Mouse (Mus musculus) embryonic facial prominence, embryonic 14.5 days (tissue): ENCODE results near the gene Zfp462. TPM values are rescaled to one million over a fixed set of nuclear protein-coding genes. Genes with fewer than 3 reads are reported as not detected.
A peak's percentile ranks its signal among the peaks of the same experiment; 100 is the strongest.

ENCODE experiments used
- ATAC-seq: fragments of 200-750 bp; cut with Nextera tagmentation; 2 replicates; pipeline ENCODE4 v1.8.0; 2017; ENCODE audit warnings: low read depth, moderate number of reproducible peaks, moderate TSS enrichment
- DNase-seq: peaks from one replicate; pipeline ENCODE4 v3.0.0-alpha.2; 2015; ENCODE audit warnings: low spot score
- H3K27ac ChIP-seq: fragments of 300-500 bp; sonication (generic); replicated peaks from 2 replicates; pipeline ENCODE4 v1.5.1; 2014; ENCODE audit warnings: low read depth, mild to moderate bottlenecking, low read length, moderate library complexity
- H3K27me3 ChIP-seq: fragments of 300-500 bp; sonication (generic); replicated peaks from 2 replicates; pipeline ENCODE4 v1.6.1; 2014; ENCODE audit warnings: low read length; ENCODE audit not compliant: control insufficient read depth, insufficient read depth
- H3K36me3 ChIP-seq: fragments of 300-500 bp; sonication (generic); 2 replicates; pipeline ENCODE4 v1.6.1; 2014; ENCODE audit warnings: low read length, mixed read lengths; ENCODE audit not compliant: control insufficient read depth, insufficient read depth
- H3K4me1 ChIP-seq: fragments of 300-500 bp; sonication (generic); 2 replicates; pipeline ENCODE4 v1.6.1; 2014; ENCODE audit warnings: antibody characterized with exemption, low read length; ENCODE audit not compliant: control insufficient read depth, insufficient read depth
- H3K4me2 ChIP-seq: fragments of 300-500 bp; sonication (generic); 2 replicates; pipeline ENCODE4 v1.6.1; 2014; ENCODE audit warnings: low read depth, mild to moderate bottlenecking, low read length, moderate library complexity, mixed read lengths
- H3K4me3 ChIP-seq: fragments of 300-500 bp; sonication (generic); 2 replicates; pipeline ENCODE4 v1.5.1; 2014; ENCODE audit warnings: low read depth, mild to moderate bottlenecking, low read length
- H3K9ac ChIP-seq: fragments of 300-500 bp; sonication (generic); 2 replicates; pipeline ENCODE4 v1.6.1; 2014; ENCODE audit warnings: low read depth, mild to moderate bottlenecking, low read length, moderate library complexity, mixed read lengths
- H3K9me3 ChIP-seq: fragments of 300-500 bp; sonication (generic); 2 replicates; pipeline ENCODE4 v1.6.1; 2016; ENCODE audit warnings: low read length; ENCODE audit not compliant: control insufficient read depth
- WGBS: fragments of 180-500 bp; shearing (Covaris S2); extraction: QIAGEN DNeasy Blood & Tissue Kit; methylation state at CpG from one replicate; pipeline ENCODE4 v1.1.7; 2014; 5-methylcytosine and 5-hydroxymethylcytosine counted together
- polyA plus RNA-seq: library from polyadenylated mRNA; unstranded; fragments of >200 nt; fragmentation: Nextera tagmentation; extraction: Ambion mirVana; gene quantifications from 2 replicates; pipeline ENCODE4 v1.2.1, GENCODE M21; 2014

The Zfp462 gene
- polyA plus RNA-seq, 1 experiment from 2014 or later: 3.0 TPM

DNA sequence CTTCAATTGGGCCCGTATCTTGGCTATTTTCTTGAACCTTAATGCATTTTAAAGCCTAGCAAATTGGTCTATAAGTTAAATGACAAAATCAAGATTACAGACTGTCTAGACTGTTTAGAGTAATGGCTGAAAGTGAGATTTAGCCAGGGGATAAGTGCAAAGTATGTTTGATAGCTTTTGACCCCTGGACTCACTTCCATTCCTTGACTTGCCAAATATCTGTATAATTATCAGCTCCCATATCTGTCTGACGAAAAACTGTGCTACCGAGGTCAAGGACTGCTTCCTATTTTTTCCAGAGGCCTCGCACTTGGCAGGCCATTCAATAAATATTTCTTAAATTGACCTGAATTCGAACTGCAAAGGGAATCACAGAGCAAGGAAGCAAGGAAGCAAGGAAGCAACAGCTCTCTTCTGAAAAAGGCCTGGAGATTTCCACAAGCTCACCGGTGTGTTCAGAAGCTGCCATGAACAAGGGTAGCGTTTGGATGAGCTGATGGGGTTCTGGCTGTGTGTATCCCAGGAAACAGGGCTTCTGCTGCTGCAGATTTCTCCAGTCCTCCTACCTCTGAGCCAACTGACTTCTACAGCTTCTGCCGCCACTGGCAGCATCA, 87.6 kb downstream of the Zfp462 start:
- Histone ChIP-seq H3K36me3 (peaks cover 13% of the 10 kb centered on the region), H3K4me2 (no peak overlapping the region), H3K9ac (no peak overlapping the region), H3K27me3 (no peaks in the 10 kb centered on the region), H3K4me3 (no peak overlapping the region), H3K4me1 (peaks cover 3% of the 10 kb centered on the region; the same call in 1 of the 2 replicates), H3K27ac (no peak overlapping the region), H3K9me3 (no peaks in the 10 kb centered on the region)
- WGBS: 78% methylated on average over 8 of the region's 8 CpGs
- no peak for DNase-seq
- no peak for ATAC-seq

DNA sequence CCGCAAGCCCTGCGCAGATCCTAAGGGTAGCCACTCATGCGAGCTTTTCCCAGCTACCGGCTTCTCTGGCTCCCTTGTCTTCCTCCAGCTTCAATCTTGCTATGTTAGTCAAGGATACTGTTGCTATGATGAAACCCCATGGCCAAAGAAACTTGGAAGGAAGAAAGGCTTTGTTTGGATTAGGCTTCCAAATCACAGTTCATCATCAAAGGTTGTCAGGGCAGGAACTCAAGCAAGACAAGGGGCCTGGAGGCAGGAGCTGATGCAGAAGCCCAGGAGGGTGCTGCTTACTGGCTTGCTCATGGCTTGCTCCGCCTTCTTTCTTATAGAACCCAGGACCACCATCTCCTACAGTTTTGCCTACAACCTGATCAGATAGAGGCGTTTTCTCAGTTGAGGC, 88.6 kb downstream of the Zfp462 start:
- WGBS: 92% methylated on average over 6 of the region's 6 CpGs
- no peak for ATAC-seq
- peaks cover 15% of the 10 kb centered on the region for H3K36me3 ChIP-seq

DNA sequence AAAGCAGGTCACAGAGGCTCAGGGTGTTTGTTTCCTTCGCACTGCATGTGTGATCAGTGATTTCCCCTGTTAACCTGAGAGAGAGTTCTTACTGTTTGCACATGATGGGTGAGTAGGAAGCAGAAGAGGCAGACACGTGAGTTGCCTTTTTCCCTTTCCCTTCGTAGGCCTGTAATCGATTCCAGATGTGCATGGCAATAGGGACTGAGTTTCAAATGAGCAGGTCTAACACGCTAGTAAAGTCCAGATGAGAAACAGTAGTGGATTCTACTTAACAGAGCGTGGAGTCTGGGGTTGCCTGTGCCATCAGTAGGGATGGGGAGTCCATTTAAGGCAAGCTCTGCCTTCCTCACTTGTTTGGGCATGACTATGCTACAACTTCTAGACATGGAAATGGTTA, 93.3 kb downstream of the Zfp462 start:
- H3K4me2 ChIP-seq: no peak overlapping the region
- H3K4me1 ChIP-seq: peaks cover 9% of the 10 kb centered on the region; the same call in 1 of the 2 replicates
- peak; percentile 53; the same call in 1 of the 2 replicates for ATAC-seq
- WGBS: 39% methylated on average over 6 of the region's 6 CpGs
- no peak overlapping the region for H3K4me3 ChIP-seq
- H3K9me3 ChIP-seq: no peaks in the 10 kb centered on the region
- H3K36me3 ChIP-seq: peaks cover 14% of the 10 kb centered on the region
- H3K27ac ChIP-seq: no peak overlapping the region
- DNase-seq: peak; percentile 78
- H3K27me3 ChIP-seq: no peaks in the 10 kb centered on the region
- H3K9ac ChIP-seq: no peak overlapping the region

More for the DNA sequence above, 88.6 kb downstream of the Zfp462 start:
- Histone ChIP-seq H3K27ac (no peak overlapping the region), H3K4me2 (no peak overlapping the region), H3K9ac (no peak overlapping the region), H3K9me3 (no peaks in the 10 kb centered on the region), H3K27me3 (no peaks in the 10 kb centered on the region), H3K4me3 (no peak overlapping the region), H3K4me1 (peaks cover 3% of the 10 kb centered on the region; the same call in 1 of the 2 replicates)
- no peak for DNase-seq

DNA sequence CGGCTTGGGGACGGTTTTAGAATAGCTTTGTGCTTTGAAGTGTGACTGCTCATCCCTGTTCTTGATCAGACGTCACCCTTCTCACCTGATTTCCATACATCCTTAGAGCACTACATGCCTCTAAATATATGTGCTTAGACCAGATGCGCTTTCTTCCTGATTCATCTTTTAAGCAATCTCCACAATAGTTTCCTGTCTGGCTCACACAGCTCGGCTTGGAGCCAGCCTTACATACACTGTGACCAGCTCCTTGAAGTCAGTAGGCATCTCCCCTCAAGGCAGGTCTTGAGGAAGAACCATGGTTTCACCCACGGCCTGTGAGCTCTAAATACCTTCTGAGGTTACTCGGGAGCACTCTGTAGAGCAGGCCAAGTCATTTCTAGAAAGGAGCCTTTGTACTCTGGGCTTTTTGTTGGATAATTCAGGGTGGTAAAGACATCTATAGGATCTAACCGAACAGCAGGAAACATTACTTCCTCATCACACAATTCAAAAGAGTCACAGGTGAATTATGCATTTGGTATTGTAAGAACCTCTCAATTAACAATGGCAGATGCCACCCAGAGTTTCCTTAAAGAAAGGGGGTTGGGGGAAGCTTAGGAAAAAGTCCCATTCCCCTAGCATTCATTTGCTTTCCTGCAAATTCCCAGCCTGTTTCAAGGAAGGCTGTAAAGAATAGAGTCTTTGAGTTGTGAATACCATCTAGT, 95.6 kb downstream of the Zfp462 start:
- Histone ChIP-seq H3K4me1 (peaks cover 9% of the 10 kb centered on the region; the same call in 1 of the 2 replicates), H3K9me3 (no peaks in the 10 kb centered on the region), H3K27ac (no peak overlapping the region), H3K36me3 (peaks cover 24% of the 10 kb centered on the region), H3K4me3 (no peak overlapping the region), H3K4me2 (no peak overlapping the region), H3K9ac (no peak overlapping the region), H3K27me3 (no peaks in the 10 kb centered on the region)
- DNase-seq (no peak), ATAC-seq (no peak)
- WGBS: 67% methylated on average over 8 of the region's 8 CpGs

DNA sequence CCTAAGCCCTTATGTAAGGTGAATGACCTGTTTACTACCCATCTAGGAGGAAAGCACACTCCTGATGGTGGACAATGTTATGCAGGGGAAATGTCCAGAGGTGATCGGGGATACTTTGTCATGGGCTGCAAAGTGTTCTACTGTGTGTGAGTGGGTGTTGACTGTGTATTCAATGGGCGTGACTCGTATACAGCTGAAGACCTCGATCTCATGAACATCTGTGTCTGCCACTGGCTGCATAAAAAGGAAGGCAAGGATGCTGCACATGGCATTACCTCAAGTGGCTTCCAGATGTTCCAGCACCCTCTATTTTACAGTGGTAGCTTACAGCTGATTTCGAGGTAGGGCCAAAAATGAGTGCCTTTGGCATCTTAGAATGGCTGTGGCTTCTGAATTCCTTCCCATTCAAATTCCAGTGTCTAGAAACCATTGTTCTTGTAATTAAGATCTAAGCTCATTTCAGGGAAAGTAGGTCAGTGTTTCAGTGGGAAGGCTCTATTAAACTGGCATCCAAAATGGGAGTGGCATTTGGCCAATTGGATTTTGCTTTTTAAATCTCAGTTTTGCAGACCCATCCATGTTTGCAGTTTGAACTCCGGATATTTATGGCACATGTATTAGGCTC, 96.4 kb downstream of the Zfp462 start:
- peaks cover 24% of the 10 kb centered on the region for H3K36me3 ChIP-seq
- 70% methylated on average over 6 of the region's 6 CpGs for WGBS
- H3K4me2 ChIP-seq: no peak overlapping the region
- no peaks in the 10 kb centered on the region for H3K9me3 ChIP-seq
- no peak overlapping the region for H3K9ac ChIP-seq
- peaks cover 9% of the 10 kb centered on the region; the same call in 1 of the 2 replicates for H3K4me1 ChIP-seq
- no peak for ATAC-seq
- no peak overlapping the region for H3K27ac ChIP-seq
- H3K27me3 ChIP-seq: no peaks in the 10 kb centered on the region
- DNase-seq: no peak
- H3K4me3 ChIP-seq: no peak overlapping the region

DNA sequence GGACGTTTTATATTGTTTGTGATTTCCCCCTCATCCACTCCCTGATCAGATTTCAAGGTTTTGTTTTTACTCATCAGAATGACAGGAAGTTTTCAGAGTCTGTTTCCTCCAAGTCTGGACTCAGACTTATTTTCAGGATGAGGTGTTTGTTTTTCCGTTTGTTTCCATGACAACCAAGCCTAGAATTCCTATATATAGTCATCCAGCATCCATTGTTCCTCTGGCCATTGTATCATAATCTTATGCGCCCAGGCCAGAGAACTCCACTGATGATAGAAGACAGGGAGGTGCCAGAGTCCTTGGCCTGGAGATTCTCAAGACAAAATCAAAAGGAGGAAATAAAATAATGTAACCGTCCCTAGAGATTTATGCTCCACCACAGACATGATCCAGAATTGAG, 97.7 kb downstream of the Zfp462 start:
- ATAC-seq (peak; percentile 30; the same call in 1 of the 2 replicates), DNase-seq (peak; percentile 69)
- no peaks in the 10 kb centered on the region for H3K27me3 ChIP-seq
- H3K4me1 ChIP-seq: peaks cover 9% of the 10 kb centered on the region; the same call in 1 of the 2 replicates
- no peak overlapping the region for H3K4me3 ChIP-seq
- 64% methylated on average over 4 of the region's 4 CpGs for WGBS
- peak overlapping the region; percentile 3; the same call in 1 of the 2 replicates for H3K27ac ChIP-seq
- no peak overlapping the region for H3K9ac ChIP-seq
- H3K4me2 ChIP-seq: no peak overlapping the region
- no peaks in the 10 kb centered on the region for H3K9me3 ChIP-seq
- H3K36me3 ChIP-seq: peaks cover 17% of the 10 kb centered on the region; the same call in 1 of the 2 replicates

DNA sequence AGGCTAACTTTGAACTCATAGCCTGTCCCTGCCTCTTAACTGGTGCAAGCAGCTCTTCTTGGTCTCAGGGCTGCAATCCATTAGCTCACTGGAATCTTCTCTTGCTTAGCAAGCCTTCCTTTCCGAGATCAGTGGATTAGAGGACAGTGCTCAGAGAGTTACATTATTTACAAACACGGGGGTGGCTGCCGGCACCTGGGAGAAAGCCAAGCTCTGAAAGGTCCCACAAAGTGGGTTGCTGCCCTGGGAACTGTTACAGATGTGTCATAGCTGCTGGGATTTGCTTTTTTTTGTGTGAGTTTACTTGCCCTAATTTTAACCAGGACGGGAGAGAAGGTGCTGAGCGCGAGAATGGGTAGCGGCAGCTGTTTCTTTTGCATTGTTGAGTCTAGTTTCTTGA, 102.4 kb downstream of the Zfp462 start:
- DNase-seq (no peak), ATAC-seq (no peak)
- H3K4me2 ChIP-seq: no peak overlapping the region
- no peaks in the 10 kb centered on the region for H3K9me3 ChIP-seq
- no peak overlapping the region for H3K4me3 ChIP-seq
- H3K27me3 ChIP-seq: no peaks in the 10 kb centered on the region
- no peak overlapping the region for H3K27ac ChIP-seq
- H3K4me1 ChIP-seq: no peaks in the 10 kb centered on the region
- no peak overlapping the region for H3K9ac ChIP-seq
- 67% methylated on average over 7 of the region's 7 CpGs for WGBS
- peaks cover 43% of the 10 kb centered on the region for H3K36me3 ChIP-seq

DNA sequence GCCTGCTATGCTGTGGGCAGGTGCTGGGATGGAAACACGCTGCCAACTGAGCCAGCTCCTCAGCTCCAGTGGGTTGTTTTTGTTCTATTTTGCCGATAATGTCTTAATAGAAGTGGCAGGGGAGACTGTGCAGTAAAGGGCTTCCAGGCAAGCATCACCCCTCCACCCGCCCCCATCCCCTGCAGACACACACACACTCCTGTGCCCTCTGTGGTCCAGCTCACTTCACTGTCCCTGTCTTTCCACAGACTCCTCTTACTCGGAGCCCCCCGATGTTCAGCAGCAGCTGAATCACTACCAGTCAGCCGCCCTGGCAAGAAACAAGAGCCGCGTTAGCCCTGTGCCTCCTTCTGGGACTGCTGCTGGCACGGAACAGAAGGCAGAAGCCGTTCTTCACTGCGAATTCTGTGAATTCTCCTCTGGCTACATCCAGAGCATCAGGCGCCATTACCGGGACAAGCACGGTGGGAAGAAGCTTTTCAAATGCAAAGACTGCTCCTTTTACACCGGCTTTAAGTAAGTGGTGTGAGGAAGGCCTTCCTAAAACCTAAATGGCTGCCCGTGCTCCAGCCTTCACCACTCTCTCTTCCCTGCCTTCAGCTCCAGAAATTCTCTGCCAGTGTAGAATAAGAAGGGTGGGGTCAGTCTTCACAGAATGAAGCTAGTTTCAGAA, 105.2 kb downstream of the Zfp462 start:
- no peak overlapping the region for H3K4me2 ChIP-seq
- H3K36me3 ChIP-seq: peaks cover 54% of the 10 kb centered on the region
- H3K4me3 ChIP-seq: no peak overlapping the region
- no peak overlapping the region for H3K9ac ChIP-seq
- no peaks in the 10 kb centered on the region for H3K9me3 ChIP-seq
- no peaks in the 10 kb centered on the region for H3K4me1 ChIP-seq
- DNase-seq: no peak
- no peak overlapping the region for H3K27ac ChIP-seq
- H3K27me3 ChIP-seq: no peaks in the 10 kb centered on the region
- WGBS: 79% methylated on average over 16 of the region's 16 CpGs
- no peak for ATAC-seq
